25 mouse cellular contexts compared by ENCODE assay signal in genomic region chr2:170903029-170903306, GRCm38 (mm10).
DNase-seq lines count a peak whose midpoint lies in the region; ATAC-seq and TF ChIP-seq lines count a peak whose summit lies in the region.
"Had no signal": no experiment of that assay in that cellular context is flagged by ENCODE, and none has a peak within 500 bp of the region (broad histone marks: within the 10 kb centered on the region; RNA-seq: fewer than 3 reads in every experiment).

No protein-coding gene starts in this region.

- peak overlapping the region; percentile 25; the same call in 1 of the 2 replicates for H3K4me2 ChIP-seq in hindbrain, embryonic 13.5 days
- no peak overlapping the region for H3K4me2 ChIP-seq in hindbrain, embryonic 14.5 days (replicated peaks)
- no peak overlapping the region for H3K4me2 ChIP-seq in forebrain, embryonic 15.5 days (replicated peaks)
- 0 out of 2 replicates have a peak overlapping the region, but pooled peaks have one; percentile 37 for H3K4me2 ChIP-seq in midbrain, embryonic 14.5 days (ENCODE audit: low read length)
- no peak overlapping the region for H3K4me2 ChIP-seq in lung, postnatal 0 days (replicated peaks; ENCODE audit: low read depth, low read length)
- H3K4me2 ChIP-seq: heart, embryonic 12.5 days; lung, embryonic 14.5 days had no signal

- ATAC-seq in hindbrain, embryonic 13.5 days (ENCODE audit: low FRiP score): no peak
- ATAC-seq in hindbrain, embryonic 14.5 days (ENCODE audit: low FRiP score): no peak
- ATAC-seq in forebrain, embryonic 15.5 days (replicated peaks): peak; percentile 58; the same call in 1 of the 2 replicates
- ATAC-seq in midbrain, embryonic 14.5 days (ENCODE audit: low FRiP score, low TSS enrichment): no peak
- ATAC-seq in lung, postnatal 0 days: no peak
- ATAC-seq: intestine, embryonic 16.5 days had no signal

- no peak for TF ChIP-seq CTCF in lung, postnatal 0 days (IDR thresholded peaks at IDR 0.05)

- H3K4me3 ChIP-seq in hindbrain, embryonic 13.5 days: no peak overlapping the region
- H3K4me3 ChIP-seq in hindbrain, embryonic 14.5 days (replicated peaks; ENCODE audit: low read length): no peak overlapping the region
- H3K4me3 ChIP-seq in forebrain, embryonic 10.5 days: no peak overlapping the region; the same call in 1 of the 2 replicates
- no peak overlapping the region for H3K4me3 ChIP-seq in forebrain, embryonic 15.5 days
- no peak overlapping the region for H3K4me3 ChIP-seq in midbrain, embryonic 14.5 days (replicated peaks; ENCODE audit: low read depth, low read length)
- no peak overlapping the region for H3K4me3 ChIP-seq in lung, postnatal 0 days (ENCODE audit: low read depth, low read length)
- H3K4me3 ChIP-seq: heart, adult 2 months; heart, embryonic 12.5 days had no signal

- WGBS in hindbrain, embryonic 13.5 days: 65% methylated on average over 7 of the region's 7 CpGs
- 64% methylated on average over 7 of the region's 7 CpGs for WGBS in hindbrain, embryonic 14.5 days
- WGBS in forebrain, embryonic 10.5 days: 77% methylated on average over 7 of the region's 7 CpGs
- 5% methylated on average over 7 of the region's 7 CpGs for WGBS in forebrain, embryonic 15.5 days
- 39% methylated on average over 7 of the region's 7 CpGs for WGBS in midbrain, embryonic 14.5 days
- WGBS in lung, postnatal 0 days: 84% methylated on average over 7 of the region's 7 CpGs

- no peak for TF ChIP-seq EP300 in lung, postnatal 0 days (IDR thresholded peaks at IDR 0.05)

- no peak overlapping the region for H3K9ac ChIP-seq in hindbrain, embryonic 13.5 days
- no peak overlapping the region for H3K9ac ChIP-seq in hindbrain, embryonic 14.5 days
- H3K9ac ChIP-seq in forebrain, embryonic 15.5 days (replicated peaks): no peak overlapping the region
- no peak overlapping the region for H3K9ac ChIP-seq in midbrain, embryonic 14.5 days (replicated peaks; ENCODE audit: low read length)
- no peak overlapping the region for H3K9ac ChIP-seq in lung, postnatal 0 days (replicated peaks; ENCODE audit: low read depth)
- H3K9ac ChIP-seq: heart, embryonic 12.5 days; liver, embryonic 14.5 days; lung, embryonic 14.5 days had no signal

- peak overlapping the region; percentile 30; the same call in 1 of the 2 replicates for H3K27ac ChIP-seq in hindbrain, embryonic 13.5 days
- no peak overlapping the region for H3K27ac ChIP-seq in hindbrain, embryonic 14.5 days
- H3K27ac ChIP-seq in forebrain, embryonic 10.5 days: peak overlapping the region; percentile 80
- H3K27ac ChIP-seq in forebrain, embryonic 15.5 days (replicated peaks): peak overlapping the region; percentile 68
- peak overlapping the region; percentile 21; the same call in 1 of the 2 replicates for H3K27ac ChIP-seq in midbrain, embryonic 14.5 days (replicated peaks; ENCODE audit: low read depth, low read length)
- no peak overlapping the region for H3K27ac ChIP-seq in lung, postnatal 0 days (ENCODE audit: low read length)
- H3K27ac ChIP-seq: heart, adult 2 months; kidney, postnatal 0 days; liver, embryonic 14.5 days had no signal

- H3K27me3 ChIP-seq in hindbrain, embryonic 13.5 days: no peaks in the 10 kb centered on the region
- H3K27me3 ChIP-seq in hindbrain, embryonic 14.5 days (ENCODE audit: control insufficient read depth, insufficient read depth, low read length): no peaks in the 10 kb centered on the region
- H3K27me3 ChIP-seq in forebrain, embryonic 10.5 days (ENCODE audit: poor library complexity, severe bottlenecking): no peaks in the 10 kb centered on the region
- no peaks in the 10 kb centered on the region for H3K27me3 ChIP-seq in forebrain, embryonic 15.5 days
- no peaks in the 10 kb centered on the region for H3K27me3 ChIP-seq in midbrain, embryonic 14.5 days (ENCODE audit: control insufficient read depth, insufficient read depth, low read length)
- H3K27me3 ChIP-seq in lung, postnatal 0 days (replicated peaks; ENCODE audit: insufficient read depth, low read length): no peaks in the 10 kb centered on the region
- H3K27me3 ChIP-seq: heart, embryonic 12.5 days had no signal

- H3K36me3 ChIP-seq in hindbrain, embryonic 13.5 days: no peaks in the 10 kb centered on the region
- no peaks in the 10 kb centered on the region for H3K36me3 ChIP-seq in hindbrain, embryonic 14.5 days (replicated peaks; ENCODE audit: control insufficient read depth, insufficient read depth)
- H3K36me3 ChIP-seq in forebrain, embryonic 10.5 days (replicated peaks): no peaks in the 10 kb centered on the region
- H3K36me3 ChIP-seq in forebrain, embryonic 15.5 days: no peaks in the 10 kb centered on the region
- no peaks in the 10 kb centered on the region for H3K36me3 ChIP-seq in midbrain, embryonic 14.5 days (ENCODE audit: control insufficient read depth, insufficient read depth, low read length)
- no peaks in the 10 kb centered on the region for H3K36me3 ChIP-seq in lung, postnatal 0 days (ENCODE audit: insufficient read depth, low read length)
- H3K36me3 ChIP-seq: G1E; heart, embryonic 12.5 days had no signal

- H3K4me1 ChIP-seq in hindbrain, embryonic 13.5 days (replicated peaks): peaks cover 13% of the 10 kb centered on the region
- peaks cover 6% of the 10 kb centered on the region; the same call in 1 of the 2 replicates for H3K4me1 ChIP-seq in hindbrain, embryonic 14.5 days (replicated peaks; ENCODE audit: control insufficient read depth, insufficient read depth, low read length)
- H3K4me1 ChIP-seq in forebrain, embryonic 10.5 days: peaks cover 28% of the 10 kb centered on the region
- H3K4me1 ChIP-seq in forebrain, embryonic 15.5 days: peaks cover 12% of the 10 kb centered on the region
- peaks cover 13% of the 10 kb centered on the region for H3K4me1 ChIP-seq in midbrain, embryonic 14.5 days (ENCODE audit: control insufficient read depth, insufficient read depth, low read length)
- H3K4me1 ChIP-seq in lung, postnatal 0 days (ENCODE audit: insufficient read depth, low read depth, low read length): no peaks in the 10 kb centered on the region
- H3K4me1 ChIP-seq: heart, embryonic 12.5 days had no signal

- H3K9me3 ChIP-seq in hindbrain, embryonic 13.5 days: peaks cover 3% of the 10 kb centered on the region; the same call in 1 of the 2 replicates
- H3K9me3 ChIP-seq in hindbrain, embryonic 14.5 days (ENCODE audit: control insufficient read depth, low read length): no peaks in the 10 kb centered on the region
- H3K9me3 ChIP-seq in forebrain, embryonic 10.5 days: peaks cover 7% of the 10 kb centered on the region; the same call in 1 of the 2 replicates
- H3K9me3 ChIP-seq in forebrain, embryonic 15.5 days: no peaks in the 10 kb centered on the region
- no peaks in the 10 kb centered on the region; the same call in 1 of the 2 replicates for H3K9me3 ChIP-seq in midbrain, embryonic 14.5 days (ENCODE audit: control insufficient read depth, low read length)
- no peaks in the 10 kb centered on the region for H3K9me3 ChIP-seq in lung, postnatal 0 days (ENCODE audit: low read length)

- no peak for DNase-seq in hindbrain, embryonic 14.5 days (ENCODE audit: low spot score)
- DNase-seq in forebrain, embryonic 10.5 days (ENCODE audit: extremely low spot score, low spot score): no peak
- DNase-seq in midbrain, embryonic 14.5 days: no peak
- DNase-seq in natural killer cell, adult 2 months (ENCODE audit: low spot score in 2 of 2): no peak
- DNase-seq in lung, postnatal 0 days (ENCODE audit: low spot score): no peak
- no peak for DNase-seq in heart, postnatal 4 days
- DNase-seq: adrenal gland, adult 8-10 months; cerebellum, adult 2 months; cerebellum, postnatal 25 days; heart, adult 2 months; kidney, adult 8-10 months; kidney, postnatal 4 days; layer of hippocampus, postnatal 36 days; liver; lung, embryonic 14.5 days; right cerebral cortex, adult 18-20 months; thymus, adult 2 months; thymus, postnatal 36 days had no signal

Comparison
In these comparisons a context has a peak if more than half of its experiments do, and no peak if none do; other contexts are left out.
1. H3K27ac ChIP-seq: peak in hindbrain, embryonic 13.5 days (single experiment), forebrain, embryonic 10.5 days (single experiment), forebrain, embryonic 15.5 days (single experiment) and midbrain, embryonic 14.5 days (single experiment); none in hindbrain, embryonic 14.5 days (single experiment) and lung, postnatal 0 days (single experiment).
2. H3K4me2 ChIP-seq: peak in hindbrain, embryonic 13.5 days (single experiment) and midbrain, embryonic 14.5 days (single experiment); none in hindbrain, embryonic 14.5 days (single experiment), forebrain, embryonic 15.5 days (single experiment) and lung, postnatal 0 days (single experiment).